Mouse (Mus musculus) megakaryocyte-erythroid progenitor cell, adult 5-6 weeks (primary cell): Measurements from ENCODE around the gene Pla2g1b. TPM values are rescaled to one million over a fixed set of nuclear protein-coding genes. Genes with fewer than 3 reads are reported as not detected.
A peak's percentile ranks its signal among the peaks of the same experiment; 100 is the strongest.

Experiments used
- ATAC-seq: replicated peaks from 2 replicates; pipeline ENCODE4 v1.8.0; 2016; ENCODE audit warnings: mild to moderate bottlenecking, inconsistent platforms; ENCODE audit not compliant: severe bottlenecking, poor library complexity, low FRiP score, low TSS enrichment
- total RNA-seq, 2 experiments: library from RNA; stranded (forward) in 1 of 2; stranded (reverse) in 1 of 2; fragments of 200-1000, 215-1000 nt in 1 of 2; fragments of >200 nt in 1 of 2; fragmentation: Nextera tagmentation in 1 of 2; gene quantifications; 2 replicates each; pipeline ENCODE4 v1.2.3; 2014 to 2017

Gene Pla2g1b
- total RNA-seq, 2 experiments from 2014 or later = not detected

DNA sequence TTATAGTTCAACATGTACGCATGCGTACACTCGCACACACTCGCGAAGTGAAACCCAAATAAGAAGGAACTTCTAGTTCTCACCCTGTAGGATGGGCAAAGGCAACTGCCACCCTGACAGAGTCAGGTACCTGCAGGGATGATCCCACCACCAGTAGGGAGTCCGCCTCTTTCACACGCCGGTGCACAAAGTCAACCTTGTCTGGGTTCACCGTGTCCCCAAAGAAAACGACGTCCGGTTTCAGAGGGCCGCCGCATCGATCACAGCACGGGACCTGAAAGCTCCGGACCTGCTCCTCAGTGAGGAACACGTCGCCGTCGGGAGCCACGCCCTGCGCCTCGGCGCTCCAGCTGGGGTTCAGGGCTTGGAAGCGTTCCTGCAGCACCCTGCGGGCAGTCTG is 14.0 kb downstream of the Pla2g1b start:
- no peak for ATAC-seq

- no peak for ATAC-seq
Observed at GRCm38 (mm10) chr5:115482390-115483265, 16.6 kb downstream of the Pla2g1b start.

- no peak for ATAC-seq
Observed at GRCm38 (mm10) chr5:115483385-115483784, 17.3 kb downstream of the Pla2g1b start.

- ATAC-seq = peak; percentile 83
Observed at GRCm38 (mm10) chr5:115483947-115484920, 18.2 kb downstream of the Pla2g1b start, which contains the start of gene Sirt4. Gene Sirt4, minus strand, starts transcription at chr5:115484725.

DNA sequence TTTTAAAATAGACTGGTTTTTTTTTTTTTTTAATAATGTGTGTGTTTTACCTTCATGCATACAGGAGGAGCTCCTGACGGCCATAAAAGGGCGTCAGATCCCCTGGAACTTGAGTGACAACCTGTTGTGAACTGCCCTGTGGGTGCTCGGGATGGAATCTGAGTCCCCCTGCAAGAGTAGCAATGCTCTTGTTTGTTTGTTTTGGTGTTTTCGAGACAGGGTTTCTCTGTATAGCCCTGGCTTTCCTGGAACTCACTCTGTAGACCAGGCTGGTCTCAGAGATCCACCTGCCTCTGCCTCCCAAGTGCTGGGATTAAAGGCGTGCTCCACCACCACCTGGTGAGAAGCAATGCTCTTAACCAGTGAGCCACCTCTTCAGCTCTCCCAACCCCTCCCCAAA is 18.9 kb downstream of the Pla2g1b start:
- no peak for ATAC-seq

DNA sequence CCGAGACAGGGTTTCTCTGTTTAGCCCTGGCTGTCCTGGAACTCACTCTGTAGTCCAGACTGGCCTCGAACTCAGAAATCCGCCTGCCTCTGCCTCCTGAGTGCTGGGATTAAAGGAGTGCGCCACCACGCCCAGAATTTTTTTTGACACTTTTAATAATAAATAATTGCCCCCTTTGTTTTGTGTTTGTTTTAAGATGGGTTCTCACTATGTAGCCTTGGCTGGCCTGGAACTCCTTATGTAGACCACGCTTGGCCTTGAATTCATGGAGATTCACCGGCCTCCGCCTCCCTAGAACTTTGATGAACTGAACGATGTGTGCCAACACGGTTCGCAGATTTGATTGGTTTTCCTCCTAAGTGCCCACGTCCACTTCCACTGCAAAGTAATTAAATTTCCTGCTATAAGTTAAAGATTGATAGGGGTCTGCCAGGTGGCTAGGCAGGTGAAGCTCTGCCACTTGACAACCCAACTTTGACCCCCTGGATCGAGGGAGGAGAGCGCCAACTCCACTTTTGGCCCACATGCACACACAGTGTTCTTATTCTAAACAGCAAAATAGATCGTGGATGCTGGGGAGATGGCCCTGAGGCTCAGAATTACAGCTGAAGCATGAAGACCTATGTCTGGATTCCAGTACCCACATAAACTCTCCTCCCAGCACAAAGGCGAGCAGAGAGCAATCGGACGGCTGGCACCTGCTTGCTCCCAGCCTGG is 19.6 kb downstream of the Pla2g1b start:
- ATAC-seq = no peak

- no peak for ATAC-seq
Observed at GRCm38 (mm10) chr5:115486726-115487125, 20.7 kb downstream of the Pla2g1b start.

GRCm38 (mm10) chr5:115487353-115487752 is 21.3 kb downstream of the Pla2g1b start:
- no peak for ATAC-seq

GRCm38 (mm10) chr5:115487942-115488580 is 22.0 kb downstream of the Pla2g1b start:
- no peak for ATAC-seq

DNA sequence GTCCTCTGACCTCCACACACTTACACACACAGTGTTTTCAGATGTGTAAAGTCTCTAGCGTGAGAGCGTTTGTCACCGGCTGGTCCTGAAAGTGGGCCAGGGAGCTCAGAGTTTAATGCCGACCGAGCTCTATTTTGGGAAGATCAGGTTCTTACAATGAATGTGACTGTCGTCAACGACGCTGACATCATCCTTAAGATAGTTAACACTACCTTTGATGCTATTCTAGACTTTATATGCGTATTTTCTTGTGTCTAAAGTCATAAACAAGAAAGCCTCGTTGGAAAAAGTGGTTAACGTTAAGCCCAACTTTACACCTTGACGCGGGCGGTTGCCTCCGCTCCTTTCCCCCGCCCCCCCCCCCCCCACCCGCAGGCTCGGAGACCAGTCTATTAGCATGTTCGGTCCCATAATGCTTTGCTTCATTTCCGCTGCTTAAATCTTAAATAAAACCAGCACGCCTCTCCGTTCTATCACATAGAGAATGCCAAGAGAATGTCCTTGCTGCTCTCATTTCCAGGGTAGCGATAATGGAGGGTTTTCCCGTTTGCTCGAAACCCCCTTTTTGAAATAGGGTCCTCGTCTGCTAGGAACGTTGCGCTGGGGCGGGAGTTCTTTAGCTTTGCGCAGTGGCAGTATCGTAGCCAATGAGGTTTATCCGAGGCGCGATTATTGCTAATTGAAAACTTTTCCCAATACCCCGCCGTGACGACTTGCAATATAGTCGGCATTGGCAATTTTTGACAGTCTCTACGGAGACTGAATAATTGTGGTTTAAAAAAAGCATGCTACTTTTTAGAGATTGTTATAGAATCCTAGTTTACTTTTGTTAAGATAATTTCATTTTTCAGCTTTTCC is 23.0 kb downstream of the Pla2g1b start:
- ATAC-seq = no peak; the same call in 1 of the 2 replicates

DNA sequence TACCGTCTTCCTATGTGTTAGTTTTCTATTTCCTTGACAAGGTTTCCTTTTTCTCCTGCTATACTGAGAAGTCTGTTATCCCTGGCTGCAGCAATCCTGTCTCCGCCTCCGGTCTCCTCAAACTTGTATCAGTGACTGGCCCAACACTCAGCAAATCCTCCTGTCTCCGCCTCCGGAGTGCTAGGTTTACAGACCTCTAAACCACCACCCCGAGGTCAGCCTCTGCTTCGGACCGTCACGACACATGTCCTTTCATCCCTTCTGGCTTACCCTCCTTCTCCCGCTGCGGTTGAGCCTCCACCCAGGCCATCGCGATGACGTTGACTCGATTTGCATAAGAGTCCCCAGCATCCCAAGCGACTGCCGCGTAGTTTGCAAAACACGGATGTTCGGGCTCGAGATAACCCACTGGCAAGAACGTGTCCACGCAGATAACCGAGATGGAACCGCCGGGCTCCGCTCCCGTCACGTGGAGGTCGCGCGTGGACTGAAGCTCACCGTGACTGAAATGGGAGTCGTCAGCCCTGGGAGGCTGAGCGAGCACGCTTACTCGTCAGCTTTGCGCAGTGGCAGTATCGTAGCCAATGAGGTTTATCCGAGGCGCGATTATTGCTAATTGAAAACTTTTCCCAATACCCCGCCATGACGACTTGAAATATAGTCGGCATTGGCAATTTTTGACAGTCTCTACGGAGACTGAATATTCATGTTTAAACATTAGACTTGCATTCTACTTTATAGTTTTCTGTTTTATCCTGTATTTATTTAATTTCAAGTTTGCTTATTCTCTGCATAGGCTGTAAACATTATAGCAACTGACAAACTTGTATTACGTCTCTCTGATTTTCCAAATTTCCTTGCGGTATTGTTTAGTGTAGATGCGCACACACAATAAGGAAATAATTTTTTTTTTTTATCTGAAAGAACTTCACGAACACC is 23.9 kb downstream of the Pla2g1b start:
- peak; percentile 84 for ATAC-seq

DNA sequence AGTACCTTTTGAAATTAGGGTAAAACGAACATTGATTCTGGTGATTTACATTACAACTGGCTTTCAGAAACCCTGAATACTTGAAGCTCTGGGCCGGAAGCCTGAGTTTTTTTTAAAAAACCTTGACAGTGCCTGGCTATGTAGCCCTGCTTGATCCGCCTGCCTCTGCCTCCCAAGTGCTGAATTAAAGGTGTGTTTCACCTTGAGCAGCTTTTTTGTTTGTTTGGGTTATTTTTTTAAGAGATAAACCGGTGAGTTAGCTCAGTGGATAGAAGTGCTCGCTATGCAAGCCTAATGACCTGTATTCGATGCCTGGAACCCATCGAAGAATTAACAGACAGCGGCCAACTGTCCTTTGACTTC is 24.6 kb downstream of the Pla2g1b start:
- ATAC-seq = peak; percentile 22

DNA sequence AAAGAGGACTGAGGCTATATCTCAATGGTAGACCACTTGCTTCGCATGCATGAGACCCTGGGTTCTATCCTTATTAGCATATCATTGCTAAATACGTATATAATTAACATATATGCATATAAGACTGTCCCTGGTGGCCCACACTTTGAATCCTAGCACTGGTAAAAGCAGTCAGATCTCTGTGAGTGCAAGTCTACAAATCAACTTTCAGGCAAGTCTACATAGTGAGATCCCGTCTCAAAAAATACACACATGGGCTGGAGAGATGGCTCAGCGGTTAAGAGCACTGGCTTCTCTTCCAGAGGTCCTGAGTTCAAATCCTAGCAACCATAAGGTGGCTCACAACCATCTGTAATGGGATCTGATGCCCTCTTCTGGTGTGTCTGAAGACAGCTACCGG is 25.0 kb downstream of the Pla2g1b start:
- ATAC-seq = no peak

DNA sequence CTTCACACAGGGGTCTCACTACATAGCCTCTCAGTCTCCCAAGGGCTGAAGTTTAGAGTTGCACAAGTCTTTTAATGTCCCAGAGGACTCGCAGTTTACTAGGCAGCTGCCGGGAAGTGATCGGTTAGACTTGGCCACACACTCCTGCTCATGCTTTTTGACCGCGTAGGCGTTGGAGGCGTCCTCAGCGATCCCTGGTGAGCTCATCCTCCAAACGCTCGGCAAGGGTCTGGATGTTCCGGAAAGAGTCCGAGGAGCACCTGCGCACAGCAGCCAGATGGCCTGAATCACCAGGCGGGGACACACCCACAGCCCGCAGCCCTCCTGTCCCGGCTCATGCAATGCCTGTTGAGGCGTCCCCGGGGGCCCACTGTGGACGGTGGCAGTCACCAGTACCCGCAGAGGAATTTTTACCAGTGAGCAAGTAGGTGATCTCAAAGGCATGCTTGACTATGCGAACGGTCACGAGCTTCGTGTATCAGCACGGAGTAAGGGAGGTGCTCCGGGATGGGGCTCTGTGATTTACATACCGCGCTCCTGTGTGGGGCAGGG is 25.8 kb downstream of the Pla2g1b start:
- 0 out of 2 replicates have a peak, but pooled peaks have one; percentile 6 for ATAC-seq

- no peak for ATAC-seq
Observed at GRCm38 (mm10) chr5:115492711-115493335, 26.8 kb downstream of the Pla2g1b start.

DNA sequence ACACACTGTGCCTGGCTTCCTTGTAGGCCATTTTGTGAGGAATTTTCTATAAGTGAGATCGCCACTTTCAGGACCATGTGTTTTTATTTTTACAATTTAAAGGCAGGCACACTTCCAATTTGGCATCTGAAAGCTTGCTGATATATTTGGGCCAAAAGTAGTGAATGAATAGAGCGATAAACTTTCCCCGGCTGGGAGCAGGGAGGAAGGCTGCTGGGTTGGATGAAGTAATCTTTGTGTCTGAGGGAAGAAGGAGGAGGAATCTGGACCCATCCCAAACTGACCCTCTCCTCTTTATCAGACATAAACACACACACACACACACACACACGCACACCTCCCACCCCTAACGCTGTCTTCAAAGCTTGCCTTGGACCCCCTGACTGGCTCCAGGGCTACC is 27.4 kb downstream of the Pla2g1b start:
- ATAC-seq = no peak
